Mouse (Mus musculus): Measurements from ENCODE around the gene Ins2.

Gene Ins2

DNA sequence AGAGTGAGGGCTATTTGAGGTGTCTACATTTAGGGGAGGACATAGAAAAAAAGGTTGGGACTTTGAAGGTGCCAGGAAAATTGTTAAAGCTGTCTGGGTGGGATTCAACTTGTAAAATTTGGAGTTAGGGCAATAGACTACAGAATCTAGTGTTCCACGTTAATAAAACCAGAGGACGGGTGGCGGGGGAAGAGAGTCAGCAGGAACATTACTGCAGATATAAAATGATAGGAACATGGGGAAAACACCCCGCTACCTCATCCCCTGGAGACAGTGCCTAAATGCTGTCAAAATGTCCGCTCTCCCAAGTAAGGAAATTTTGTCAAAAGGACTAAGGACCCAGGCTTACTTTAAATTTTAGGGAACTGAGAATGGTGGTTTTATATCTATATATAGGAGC, 80.0 kb downstream of the Ins2 start:
- no peak for DNase-seq

DNA sequence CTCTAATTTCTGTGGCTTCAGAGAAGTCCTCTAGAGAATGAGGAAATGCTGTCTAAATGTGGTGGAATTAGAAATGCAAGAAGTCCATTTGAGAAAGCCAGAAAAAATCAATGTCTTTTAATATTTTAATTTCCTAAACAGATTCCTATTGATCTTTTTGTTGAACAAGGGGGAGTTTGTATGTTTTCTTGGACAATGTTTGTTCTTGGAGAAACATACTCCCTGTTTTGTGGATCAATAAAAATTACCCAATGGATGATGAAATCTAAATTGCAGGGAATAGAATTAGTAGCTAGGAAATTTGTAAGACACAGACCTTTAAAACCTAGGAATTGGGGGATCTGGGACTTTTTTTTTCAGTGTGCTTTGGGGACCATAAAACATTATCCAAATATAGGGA, 81.4 kb downstream of the Ins2 start:
- no peak for DNase-seq

DNA sequence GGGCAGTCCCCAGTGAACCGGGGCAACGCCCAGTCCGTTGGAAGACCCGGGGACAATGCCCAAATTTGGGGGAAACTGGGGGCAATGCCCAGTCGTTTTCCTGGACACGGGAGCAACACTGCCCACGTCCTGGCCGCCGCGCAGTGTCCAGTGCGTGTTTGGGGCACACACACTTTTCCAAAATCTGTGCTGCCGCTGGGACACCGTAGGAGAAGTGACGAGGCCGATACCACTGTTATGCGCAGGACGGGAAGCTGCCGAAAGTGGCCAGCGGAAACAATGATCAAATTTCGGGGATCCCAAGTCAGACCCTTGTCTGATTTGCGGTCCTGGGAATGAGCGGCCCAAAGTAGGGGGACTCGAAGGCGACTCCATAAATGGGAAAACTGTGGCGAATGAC, 82.1 kb downstream of the Ins2 start:
- no peak for DNase-seq

DNA sequence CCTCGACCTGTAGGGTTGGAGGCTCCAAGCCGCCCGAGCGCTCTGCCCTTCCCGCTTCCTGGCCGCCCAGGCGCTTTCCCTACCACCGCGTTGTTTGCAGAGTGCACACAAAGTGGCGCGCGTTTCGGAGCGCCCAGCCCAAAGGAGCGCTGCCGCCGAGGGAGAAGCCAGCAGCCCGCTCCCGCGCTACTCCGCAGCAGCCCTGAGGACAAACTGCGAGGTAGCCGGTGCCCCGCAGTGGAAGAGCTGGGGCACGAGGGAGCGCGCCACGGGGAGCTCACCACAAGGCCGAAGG, 82.6 kb downstream of the Ins2 start:
- no peak for DNase-seq

DNA sequence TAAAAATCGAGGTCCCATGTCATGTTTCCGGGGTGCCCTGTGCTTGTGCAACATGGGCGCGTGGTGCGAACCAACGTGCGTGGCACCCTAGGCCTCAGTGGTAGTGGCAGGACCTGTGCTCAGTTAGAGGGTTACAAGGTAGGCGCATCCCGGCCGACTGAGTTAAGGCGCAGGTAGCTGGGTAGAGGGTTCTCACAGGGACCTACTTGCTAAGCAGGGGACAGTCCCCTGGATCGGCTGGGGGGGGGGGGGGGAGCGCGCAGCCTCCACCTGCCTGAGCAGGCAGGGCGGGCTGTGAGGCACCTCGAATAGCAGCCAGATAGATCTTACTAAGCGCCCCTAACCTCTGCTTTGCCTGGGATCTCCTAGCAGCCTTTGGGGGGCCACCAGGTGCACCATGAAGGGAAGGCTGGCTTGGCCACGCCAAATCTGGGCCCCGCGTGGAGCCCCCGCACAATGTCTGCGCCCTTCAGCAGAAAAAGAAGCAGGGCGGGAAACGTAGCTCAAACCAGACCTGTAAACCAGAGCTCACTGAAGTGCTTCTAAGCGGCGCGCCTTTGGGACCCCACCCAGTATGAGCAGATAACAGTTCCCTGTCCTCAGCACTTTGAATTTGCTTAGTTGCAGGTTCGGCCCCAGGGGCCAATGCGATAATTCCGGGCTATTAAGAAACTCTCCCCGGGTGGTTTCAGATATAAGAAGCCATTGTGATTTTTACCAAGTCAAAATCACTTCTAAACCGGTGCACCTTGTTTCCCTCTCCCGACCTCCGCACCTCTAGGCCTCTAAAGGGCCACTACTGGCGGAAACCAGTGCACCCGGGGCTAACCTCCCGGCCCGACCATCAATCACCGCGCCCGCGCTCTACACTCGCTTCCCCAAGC, 83.2 kb downstream of the Ins2 start:
- DNase-seq: no peak

DNA sequence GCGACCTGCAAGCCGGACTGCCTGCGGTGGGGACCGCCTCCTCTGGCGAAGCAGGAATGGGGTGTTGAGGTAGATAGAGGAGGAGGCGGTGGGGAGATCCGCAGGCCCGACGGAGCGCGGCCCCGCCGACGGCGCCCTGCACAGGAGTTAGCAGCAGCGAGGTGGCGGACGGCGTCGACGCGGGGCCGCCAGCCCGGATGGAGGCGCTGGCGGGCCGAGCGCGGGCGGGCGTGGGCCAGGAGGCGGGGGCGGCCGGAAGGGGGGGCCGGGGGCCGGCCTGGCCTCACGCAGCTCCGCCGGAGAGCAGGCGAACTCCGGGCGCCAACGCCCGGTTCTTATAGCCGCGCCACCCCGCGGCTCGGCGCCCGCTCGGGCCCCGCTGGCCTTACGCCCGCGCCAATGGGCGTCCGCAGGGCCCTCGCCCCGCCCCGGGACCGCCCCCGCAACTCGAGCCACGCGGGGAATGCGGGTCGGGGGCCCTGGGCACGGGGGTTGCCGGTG, 84.0 kb downstream of the Ins2 start:
- no peak for DNase-seq

DNA sequence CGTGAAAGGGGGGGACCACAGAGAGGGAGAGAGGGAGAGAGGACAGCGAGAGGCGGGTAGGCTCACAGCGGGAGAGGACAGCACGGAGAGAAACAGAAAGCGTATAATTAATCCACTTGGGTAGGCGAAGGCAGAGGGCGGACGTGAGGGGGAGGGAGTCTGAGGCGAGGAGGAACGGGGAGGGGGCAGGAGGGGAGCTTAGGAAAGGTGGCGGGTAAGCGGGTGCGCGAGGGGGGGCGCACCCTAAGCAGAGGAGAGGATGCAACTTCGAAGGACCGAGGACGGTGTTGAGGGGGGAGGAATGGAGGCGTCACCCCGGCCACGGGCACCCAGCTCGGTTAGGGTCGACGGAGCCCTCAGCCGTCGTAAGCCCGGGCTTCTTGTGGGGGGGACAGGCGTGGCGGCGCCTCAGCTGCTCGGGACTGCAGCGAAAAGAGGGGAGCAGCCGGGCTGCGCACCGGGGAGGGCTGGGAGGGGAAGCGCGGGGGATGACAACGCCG, 84.5 kb downstream of the Ins2 start:
- no peak for DNase-seq

DNA sequence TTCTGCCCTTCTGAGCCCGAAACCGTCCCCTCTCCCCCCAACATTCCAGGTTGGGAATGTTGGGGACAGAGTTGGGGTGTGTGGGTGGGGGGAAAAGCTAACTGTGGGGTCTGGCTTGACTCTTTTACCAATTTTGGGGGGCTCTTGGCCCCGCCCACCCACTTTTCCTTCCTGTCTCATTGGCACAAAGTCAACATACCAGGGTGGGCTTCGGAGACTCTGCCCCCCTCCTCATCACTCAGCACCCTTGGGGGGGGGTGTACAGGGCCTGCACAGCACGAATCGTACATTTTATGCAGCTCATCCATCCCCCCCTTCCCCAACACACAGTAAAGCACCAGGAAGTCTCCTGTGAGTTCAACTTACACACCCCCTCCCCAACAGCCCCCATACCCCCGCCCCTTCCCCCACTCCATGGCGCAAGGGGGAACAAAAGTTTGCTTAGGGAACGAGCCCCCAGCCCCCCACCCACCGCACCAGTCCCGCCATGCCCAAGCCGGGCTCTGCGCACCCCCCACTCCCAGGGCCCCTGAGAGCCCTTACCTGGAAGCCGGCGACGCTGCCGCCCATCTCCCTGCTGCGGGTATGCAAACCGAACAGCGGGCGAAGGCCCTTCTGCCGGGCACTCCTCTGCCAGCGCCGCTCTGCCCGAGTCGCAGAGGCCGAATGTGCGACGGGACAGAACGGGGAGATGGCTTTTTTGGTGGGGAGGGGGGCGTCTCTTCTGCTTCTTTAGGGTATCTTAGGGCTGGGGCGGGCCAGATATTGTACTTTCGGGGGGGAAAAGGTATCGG, 85.2 kb downstream of the Ins2 start:
- no peak for DNase-seq

DNA sequence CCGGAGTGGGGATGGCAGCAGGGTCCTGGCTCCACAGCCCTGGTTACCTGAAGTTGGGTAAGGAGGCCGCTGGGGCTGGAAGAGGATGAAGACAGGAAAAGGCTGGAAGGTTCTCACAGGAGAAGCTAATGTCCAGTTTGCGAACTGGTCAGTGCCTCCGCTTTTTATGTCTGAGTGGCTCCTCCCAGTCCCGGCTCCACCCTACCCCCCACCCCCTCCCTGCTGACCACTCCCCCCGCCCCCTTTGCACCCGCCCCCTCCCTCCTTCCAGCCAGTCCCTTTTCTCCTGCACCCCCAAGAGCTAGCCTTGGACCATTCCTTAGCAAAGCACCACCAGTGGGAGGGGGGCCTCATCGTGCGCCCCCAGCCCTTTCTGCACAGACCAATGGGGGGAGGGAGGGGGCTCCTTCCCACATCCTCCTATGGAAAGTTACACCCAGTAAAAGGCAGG, 85.8 kb downstream of the Ins2 start:
- DNase-seq: no peak

DNA sequence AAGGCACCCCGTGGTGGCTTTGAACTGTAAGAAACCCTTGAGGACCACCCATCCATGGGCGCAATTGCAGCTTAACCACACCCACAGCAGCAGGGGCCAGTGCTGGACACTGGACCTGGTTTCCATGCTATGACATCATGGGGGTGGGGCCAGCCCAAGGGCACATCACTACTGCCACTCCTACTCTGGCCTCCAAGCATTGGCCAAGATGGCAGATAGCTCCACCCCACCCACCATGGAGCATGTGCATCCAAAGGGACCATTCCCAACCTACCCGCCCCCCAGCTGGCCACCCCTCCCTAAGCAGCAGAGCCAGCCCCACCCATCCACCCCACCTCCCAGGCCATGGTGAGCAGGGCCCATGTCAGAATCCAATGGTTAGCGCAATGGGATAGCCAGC, 87.1 kb downstream of the Ins2 start:
- DNase-seq: no peak

DNA sequence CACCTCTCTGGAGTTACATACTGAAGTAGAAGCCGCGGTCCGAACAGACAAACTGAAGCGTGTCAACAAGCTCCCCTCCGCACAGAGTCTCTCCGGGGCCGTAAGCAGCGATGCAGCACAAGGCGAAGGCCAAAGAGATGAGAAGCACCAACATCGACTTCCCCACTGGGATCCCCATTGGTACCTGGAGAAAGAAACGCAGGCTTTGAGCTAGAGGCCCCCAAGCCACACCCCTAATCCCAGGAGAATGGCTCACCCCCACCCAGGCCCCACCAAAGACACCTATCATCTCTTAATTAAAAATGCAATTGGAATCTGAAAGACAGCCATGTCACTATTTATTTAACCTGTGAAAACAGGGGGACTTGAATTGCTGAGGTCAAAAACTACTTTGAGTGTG, 87.5 kb downstream of the Ins2 start:
- no peak for DNase-seq

DNA sequence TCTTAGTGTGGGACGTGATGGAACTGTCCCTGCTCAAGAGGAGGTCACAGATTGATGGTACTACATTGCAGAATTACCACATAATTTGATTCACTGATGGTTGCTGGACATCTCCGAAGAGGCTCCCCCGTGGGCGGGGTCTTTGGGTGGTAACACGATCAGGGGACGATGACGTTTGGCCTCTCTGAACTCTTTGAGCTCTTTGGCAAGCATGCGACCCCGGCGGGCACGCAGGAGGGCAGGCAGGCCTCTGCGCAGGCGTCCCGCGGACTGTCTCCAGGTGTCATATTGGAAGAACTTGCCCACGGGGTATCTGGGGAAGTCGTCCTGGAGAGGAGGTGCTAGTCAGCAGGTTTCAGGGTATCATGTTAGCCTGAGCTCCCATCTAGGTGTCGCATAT, 89.5 kb downstream of the Ins2 start:
- no peak for DNase-seq

DNA sequence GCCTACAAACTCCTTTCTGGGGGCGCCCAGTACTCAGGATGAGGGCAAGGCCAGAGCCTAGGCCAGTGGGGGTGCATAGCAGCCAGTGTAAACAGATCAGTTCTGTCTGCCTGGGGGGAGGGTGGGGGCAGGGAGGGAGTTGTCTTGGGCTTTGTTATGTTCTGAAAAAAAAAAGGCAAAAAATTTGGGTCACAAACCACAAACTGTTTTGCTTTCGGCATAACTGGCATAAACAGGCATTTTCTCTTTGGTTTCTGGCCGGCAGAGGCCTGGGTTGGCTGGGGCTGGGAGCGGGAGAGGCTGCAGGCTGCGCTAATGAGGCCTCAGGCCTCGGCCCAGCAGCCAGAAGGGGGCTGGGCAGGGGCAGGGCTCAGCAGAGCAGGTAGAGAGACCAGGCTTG, 96.5 kb downstream of the Ins2 start:
- DNase-seq: no peak

DNA sequence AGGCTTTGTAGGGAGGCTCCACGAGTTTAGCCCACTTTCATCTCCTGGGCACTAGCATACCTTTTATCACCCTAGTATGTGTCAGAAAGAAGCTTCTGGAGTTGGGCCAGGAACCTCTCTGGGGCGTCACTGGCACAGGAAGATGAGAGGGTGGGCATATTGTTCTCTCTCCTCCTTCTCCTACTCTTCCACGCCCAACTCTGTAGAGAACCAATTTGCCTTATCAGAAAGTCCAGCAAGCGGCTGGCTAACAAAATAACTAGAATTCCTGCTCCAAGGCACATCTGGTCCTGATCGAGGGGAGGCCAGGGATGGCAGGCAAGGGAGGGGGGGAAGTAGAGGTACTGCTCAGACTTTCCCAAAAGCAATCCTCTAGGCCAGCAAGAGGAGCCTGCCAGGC, 98.1 kb downstream of the Ins2 start:
- DNase-seq: no peak

DNA sequence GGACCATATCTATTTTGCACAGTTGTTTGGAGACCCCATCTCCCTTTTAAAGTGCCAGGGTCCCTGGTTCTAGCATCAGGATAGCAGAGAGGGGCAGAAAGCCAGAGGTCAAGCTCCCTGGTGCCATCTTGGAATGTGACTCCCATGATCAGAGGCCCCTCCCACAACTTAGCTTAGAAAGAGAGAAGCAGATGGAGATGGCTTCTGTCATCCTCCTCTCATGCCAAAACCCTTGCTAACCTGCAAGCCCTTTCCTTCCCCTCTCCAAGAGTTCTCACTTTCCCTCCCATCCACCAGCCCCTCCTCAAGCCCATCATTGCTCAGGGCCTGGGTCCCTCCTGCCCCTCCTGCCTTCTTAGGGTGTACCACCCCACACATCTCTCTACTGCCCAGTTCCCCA, 107.0 kb downstream of the Ins2 start:
- no peak for DNase-seq

DNA sequence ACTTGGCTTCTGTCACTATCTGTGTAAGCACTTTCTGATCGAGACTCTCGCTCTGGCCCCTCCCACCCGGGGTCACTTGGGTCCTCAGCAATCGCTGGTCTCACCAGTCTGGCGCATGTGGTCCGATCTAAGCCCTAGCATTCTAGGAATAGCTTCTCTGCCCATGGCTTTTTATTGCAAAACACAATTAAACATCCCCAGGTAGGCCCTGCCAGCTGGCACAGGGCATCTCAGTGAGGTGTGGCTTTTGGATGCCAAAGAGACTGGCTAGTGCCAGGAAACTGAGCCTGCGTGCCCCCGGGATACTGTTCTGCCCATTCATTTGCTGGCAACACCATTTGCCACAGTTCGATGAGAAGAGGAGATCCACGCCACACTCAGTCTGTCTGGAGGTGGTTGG, 112.5 kb downstream of the Ins2 start:
- no peak for DNase-seq

DNA sequence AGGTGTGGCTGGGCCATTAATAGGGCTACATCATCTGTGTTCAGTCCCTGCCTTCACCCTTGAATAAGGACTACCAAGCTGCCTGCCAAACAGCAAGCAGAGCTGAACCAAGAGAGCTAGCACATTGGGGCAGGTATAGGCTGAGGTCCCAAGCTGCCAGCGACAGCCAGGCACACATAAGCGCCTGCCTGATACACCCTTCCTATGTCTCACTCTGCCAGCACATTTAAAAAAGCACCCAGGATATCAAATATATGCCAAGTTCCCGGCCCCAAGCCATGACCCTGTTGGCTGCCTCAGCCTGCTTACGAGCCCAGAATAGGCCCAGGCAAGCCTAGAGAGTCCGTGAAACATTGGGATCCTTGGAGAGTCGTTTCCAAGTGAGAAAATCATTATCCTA, 113.4 kb downstream of the Ins2 start:
- DNase-seq: no peak
